Comparison of ENCODE assay signal across 15 mouse cellular contexts in genomic region chr10:62413606-62413982, GRCm38 (mm10). TPM values are rescaled to one million over a fixed set of nuclear protein-coding genes. Genes with fewer than 3 reads are reported as not detected.
DNase-seq lines count a peak whose midpoint lies in the region; ATAC-seq and TF ChIP-seq lines count a peak whose summit lies in the region.
"Had no signal": no experiment of that assay in that cellular context is flagged by ENCODE, and none has a peak within 500 bp of the region (broad histone marks: within the 10 kb centered on the region; RNA-seq: fewer than 3 reads in every experiment).

No protein-coding gene starts in this region.

- H3K9ac ChIP-seq in liver, postnatal 0 days (replicated peaks): no peak overlapping the region
- H3K9ac ChIP-seq: forebrain, postnatal 0 days had no signal

- peaks cover 6% of the 10 kb centered on the region; the same call in 1 of the 2 replicates for H3K4me1 ChIP-seq in kidney, adult 2 months (ENCODE audit: control insufficient read depth, insufficient read depth, low read length)
- H3K4me1 ChIP-seq in liver, postnatal 0 days (ENCODE audit: insufficient read depth): peaks cover 5% of the 10 kb centered on the region

- H3K27ac ChIP-seq in kidney, adult 2 months (ENCODE audit: insufficient read depth, low read depth, low read length): peak overlapping the region; percentile 67; the same call in 1 of the 2 replicates
- H3K27ac ChIP-seq in liver, postnatal 0 days (ENCODE audit: low read depth): no peak overlapping the region
- H3K27ac ChIP-seq: macrophage had no signal

- H3K36me3 ChIP-seq in kidney, adult 2 months (ENCODE audit: control insufficient read depth, insufficient read depth, low read length): no peaks in the 10 kb centered on the region
- no peaks in the 10 kb centered on the region for H3K36me3 ChIP-seq in liver, postnatal 0 days (replicated peaks; ENCODE audit: insufficient read depth, low read length)

- DNase-seq in kidney, adult 2 months: no peak
- DNase-seq in kidney, postnatal 25 days: no peak
- peak; percentile 34 for DNase-seq in c-Kit-positive CD71-positive TER-119-negative erythroid progenitor cells, embryonic 14.5 days (ENCODE audit: low read depth)
- DNase-seq in liver, postnatal 0 days: no peak
- no peak for DNase-seq in spleen, postnatal 10 days (ENCODE audit: low spot score in 2 of 2)
- DNase-seq in urinary bladder, postnatal 4 days (ENCODE audit: low spot score in 2 of 2): no peak
- DNase-seq: adrenal gland, postnatal 25 days; cerebellum, adult 9-10 months; forebrain, postnatal 0 days; thymus, postnatal 36 days had no signal

- WGBS in kidney, adult 2 months: 45% methylated on average over 4 of the region's 4 CpGs
- 15% methylated on average over 4 of the region's 4 CpGs for WGBS in liver, postnatal 0 days (ENCODE audit: insufficient replicate concordance)

- no peak overlapping the region for H3K4me3 ChIP-seq in kidney, adult 2 months (ENCODE audit: insufficient read depth, low read depth, low read length)
- no peak overlapping the region for H3K4me3 ChIP-seq in liver, postnatal 0 days (ENCODE audit: low read depth, low read length)
- H3K4me3 ChIP-seq: left cerebral cortex, adult 2 months had no signal

- H3K9me3 ChIP-seq in liver, postnatal 0 days (ENCODE audit: low read length): no peaks in the 10 kb centered on the region

- H3K4me2 ChIP-seq in liver, postnatal 0 days (ENCODE audit: low read depth, low read length): no peak overlapping the region

- no peak for TF ChIP-seq POLR2A in kidney, adult 2 months (IDR thresholded peaks at IDR 0.05; ENCODE audit: low read depth, low read length)

- no peak for TF ChIP-seq EP300 in liver, postnatal 0 days (IDR thresholded peaks at IDR 0.05; ENCODE audit: low read depth)

- ATAC-seq in liver, postnatal 0 days: peak; percentile 47
- ATAC-seq in megakaryocyte-erythroid progenitor cell, adult 5-6 weeks (replicated peaks; ENCODE audit: low FRiP score, low TSS enrichment, poor library complexity, severe bottlenecking): peak; percentile 70
- no peak for ATAC-seq in inflammation-experienced regulatory T-cells, adult 6 months
- ATAC-seq: forebrain, postnatal 0 days had no signal

- TF ChIP-seq CTCF in kidney, adult 2 months (conservative IDR thresholded peaks at IDR 0.05; ENCODE audit: insufficient read depth, insufficient read length, low read depth, low read length): no peak
- no peak for TF ChIP-seq CTCF in liver, postnatal 0 days (IDR thresholded peaks at IDR 0.05; ENCODE audit: low read depth)

- H3K27me3 ChIP-seq in kidney, adult 2 months (replicated peaks; ENCODE audit: control insufficient read depth, insufficient read depth, low read length): no peaks in the 10 kb centered on the region
- H3K27me3 ChIP-seq in liver, postnatal 0 days (ENCODE audit: insufficient read depth, low read length): no peaks in the 10 kb centered on the region

RNA-seq across cellular contexts. Expression of gene Hkdc1, which starts 8.7 kb away (rescaled TPM):
- 1.1 TPM in 2 replicates for polyA plus RNA-seq in kidney, adult 2 months (2012; rRNA removed)
- polyA plus RNA-seq in liver, postnatal 0 days (2015; fragmentation: Nextera tagmentation; extraction: Ambion mirVana): 0.45 and 0.48 TPM in 2 replicates
- total RNA-seq in megakaryocyte-erythroid progenitor cell, adult 5-6 weeks (2014; fragmentation: Nextera tagmentation): not detected in 2 replicates
- total RNA-seq in megakaryocyte-erythroid progenitor cell, adult 5-6 weeks (2017): not detected in 2 replicates
- polyA plus RNA-seq in inflammation-experienced regulatory T-cells, adult 6 months (2017; shearing (Covaris generic)): not detected
- total RNA-seq: adrenal gland, postnatal 25 days; heart, adult 8-10 months had no signal
- polyA plus RNA-seq: macrophage had no signal

RNA-seq across cellular contexts. Expression of gene Hk1, which starts 33.9 kb away (rescaled TPM):
- polyA plus RNA-seq in kidney, adult 2 months (2012; rRNA removed): 60.5 and 60.9 TPM in 2 replicates
- polyA plus RNA-seq in liver, postnatal 0 days (2015; fragmentation: Nextera tagmentation; extraction: Ambion mirVana): 22.1 and 30.7 TPM in 2 replicates
- 212 and 217 TPM in 2 replicates for total RNA-seq in megakaryocyte-erythroid progenitor cell, adult 5-6 weeks (2014; fragmentation: Nextera tagmentation)
- 295 and 330 TPM in 2 replicates for total RNA-seq in megakaryocyte-erythroid progenitor cell, adult 5-6 weeks (2017)
- polyA plus RNA-seq in inflammation-experienced regulatory T-cells, adult 6 months (2017; shearing (Covaris generic)): 100 to 1,000 TPM in 1 of 3 experiments, 10 to 100 TPM in 2; 64.3 to 101 (median 74.8) TPM

RNA-seq across cellular contexts. Expression of gene 4930507D05Rik, which starts 35.7 kb away (rescaled TPM):
- polyA plus RNA-seq in kidney, adult 2 months (2012; rRNA removed): 0.14 and 0.16 TPM in 2 replicates
- polyA plus RNA-seq in liver, postnatal 0 days (2015; fragmentation: Nextera tagmentation; extraction: Ambion mirVana): 0.12 TPM in 1 of 2 replicates, not detected in the other
- total RNA-seq in megakaryocyte-erythroid progenitor cell, adult 5-6 weeks (2014; fragmentation: Nextera tagmentation): 1.2 and 1.4 TPM in 2 replicates
- total RNA-seq in megakaryocyte-erythroid progenitor cell, adult 5-6 weeks (2017): 0.99 and 1.2 TPM in 2 replicates
- polyA plus RNA-seq in inflammation-experienced regulatory T-cells, adult 6 months (2017; shearing (Covaris generic)): not detected
- polyA plus RNA-seq: macrophage had no signal

RNA-seq across cellular contexts. Expression of gene Supv3l1, which starts 35.9 kb away (rescaled TPM):
- 22.9 and 25.4 TPM in 2 replicates for polyA plus RNA-seq in kidney, adult 2 months (2012; rRNA removed)
- polyA plus RNA-seq in liver, postnatal 0 days (2015; fragmentation: Nextera tagmentation; extraction: Ambion mirVana): 7.3 and 8.6 TPM in 2 replicates
- 61.9 and 63.9 TPM in 2 replicates for total RNA-seq in megakaryocyte-erythroid progenitor cell, adult 5-6 weeks (2014; fragmentation: Nextera tagmentation)
- 60.6 and 72.4 TPM in 2 replicates for total RNA-seq in megakaryocyte-erythroid progenitor cell, adult 5-6 weeks (2017)
- polyA plus RNA-seq in inflammation-experienced regulatory T-cells, adult 6 months (2017; shearing (Covaris generic)): 10 to 100 TPM in 2 of 3 experiments, 1 to 10 TPM in 1; 5.9 to 15.5 (median 10.5) TPM
